Mouse (Mus musculus) CH12F3 (cell line): ENCODE data around the gene Rln3.

Experiments used
- in situ Hi-C: fragments of 300-500 bp; cut with MboI; formaldehyde crosslinking; loops from 2 replicates; pipeline ENCODE4 v1.14.3; 2020; ENCODE audit warnings: low sequenced_read_pairs

The Rln3 gene

GRCm38 (mm10) chr8:84065457-84066072 lies 20.8 kb upstream of the Rln3 start:
- in situ Hi-C loops, result no loop called here

DNA sequence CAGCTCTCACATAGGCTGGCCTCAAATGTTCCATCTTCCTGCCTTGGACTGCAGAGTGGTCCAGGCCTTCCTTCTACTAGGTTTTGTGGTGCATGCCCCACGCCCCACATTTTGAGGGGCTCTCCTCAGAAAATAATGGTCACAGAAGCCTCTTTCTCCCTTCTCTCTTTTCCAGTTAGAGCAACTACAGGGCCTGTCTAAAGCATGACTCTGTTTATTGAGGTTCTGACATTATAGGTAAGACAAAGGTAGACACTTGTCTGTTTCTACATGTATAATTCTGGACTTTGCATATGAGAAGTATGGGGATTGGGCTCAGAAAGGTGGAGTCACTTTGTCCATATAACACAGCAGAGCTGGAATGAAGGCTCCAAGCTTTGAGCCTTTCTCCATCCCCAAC lies 20.2 kb upstream of the Rln3 start, which contains the start of gene Gm10643:
Gene Gm10643, minus strand, starts transcription at position 101 of the 400 bp plus-strand sequence.
- in situ Hi-C loops, result no loop called here

GRCm38 (mm10) chr8:84063861-84064610 lies 19.2 kb upstream of the Rln3 start:
- in situ Hi-C loops, result no loop called here

- in situ Hi-C loops, result no loop called here
Observed at GRCm38 (mm10) chr8:84060245-84060644, 15.4 kb upstream of the Rln3 start.

GRCm38 (mm10) chr8:84059226-84059625 lies 14.4 kb upstream of the Rln3 start:
- in situ Hi-C loops, result no loop called here

GRCm38 (mm10) chr8:84057827-84058226 lies 13.0 kb upstream of the Rln3 start:
- in situ Hi-C loops, result no loop called here

DNA sequence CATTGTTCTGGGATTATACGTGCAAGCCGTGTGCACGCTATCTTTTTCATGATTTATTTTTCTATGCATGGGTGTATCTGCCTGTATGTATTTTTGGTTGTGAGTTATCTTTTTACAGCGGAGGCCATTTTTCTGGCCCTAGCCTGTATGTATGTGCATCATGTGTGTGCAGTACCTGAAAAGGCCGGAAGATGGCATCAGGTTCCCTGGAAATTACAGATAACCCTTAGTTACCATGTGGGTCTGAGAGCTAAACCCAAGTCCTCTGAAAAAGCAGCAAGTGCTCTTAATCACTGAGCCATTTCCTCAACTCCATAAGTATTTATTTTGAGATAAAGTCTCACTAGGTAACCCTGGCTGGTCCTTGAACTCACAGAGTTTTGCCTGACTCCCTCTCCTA lies 8.4 kb upstream of the Rln3 start:
- in situ Hi-C loops, result no loop called here

DNA sequence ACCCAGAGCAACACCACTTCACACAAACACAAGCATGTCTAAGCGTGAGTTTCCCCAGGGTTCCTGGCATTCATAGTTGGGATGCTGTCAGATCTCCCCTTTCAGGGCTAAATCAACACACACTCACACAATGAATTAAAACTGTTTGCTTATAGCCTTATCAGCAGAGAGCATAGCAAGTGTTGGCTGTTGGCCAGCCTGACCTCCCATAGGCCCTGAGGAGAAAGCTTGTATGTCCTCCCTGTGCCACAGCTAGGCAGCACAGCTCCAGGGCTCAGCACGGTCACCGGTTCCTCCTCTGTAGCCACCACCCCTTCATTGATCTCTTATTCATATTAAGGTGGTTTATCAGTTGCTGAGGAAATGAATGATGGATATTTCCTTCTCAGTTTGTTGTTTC lies 7.9 kb upstream of the Rln3 start:
- in situ Hi-C loops, result no loop called here

GRCm38 (mm10) chr8:84048171-84048570 lies 3.4 kb upstream of the Rln3 start:
- in situ Hi-C loops, result no loop called here

DNA sequence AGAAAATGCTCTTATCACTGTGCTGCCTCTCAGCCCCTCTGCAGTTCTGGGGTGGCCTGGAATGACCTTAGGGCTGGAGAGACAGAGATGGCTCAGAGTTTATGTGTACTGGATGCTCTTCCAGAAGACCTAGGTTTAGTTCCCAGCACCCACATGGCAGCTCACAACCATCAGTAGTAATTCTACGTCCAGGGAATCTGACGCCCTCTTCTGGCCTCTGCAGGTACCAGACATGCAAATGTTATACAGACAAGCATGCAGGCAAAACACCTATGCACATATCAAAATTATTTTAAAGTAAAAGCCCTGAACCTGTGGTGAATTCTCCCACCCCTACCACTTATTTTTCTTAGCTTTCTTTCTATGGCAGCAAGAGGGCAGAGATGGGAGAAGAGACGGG lies 1.7 kb upstream of the Rln3 start:
- in situ Hi-C loops, result no loop called here

GRCm38 (mm10) chr8:84044103-84044502 lies 697 bp downstream of the Rln3 start:
- in situ Hi-C loops, result no loop called here

- in situ Hi-C loops, result no loop called here
Observed at GRCm38 (mm10) chr8:84042948-84043342, 1.9 kb downstream of the Rln3 start.

- in situ Hi-C loops, result no loop called here
Observed at GRCm38 (mm10) chr8:84042066-84042947, 2.5 kb downstream of the Rln3 start, which contains the start of gene Il27ra. Gene Il27ra, minus strand, starts transcription at chr8:84042589.

DNA sequence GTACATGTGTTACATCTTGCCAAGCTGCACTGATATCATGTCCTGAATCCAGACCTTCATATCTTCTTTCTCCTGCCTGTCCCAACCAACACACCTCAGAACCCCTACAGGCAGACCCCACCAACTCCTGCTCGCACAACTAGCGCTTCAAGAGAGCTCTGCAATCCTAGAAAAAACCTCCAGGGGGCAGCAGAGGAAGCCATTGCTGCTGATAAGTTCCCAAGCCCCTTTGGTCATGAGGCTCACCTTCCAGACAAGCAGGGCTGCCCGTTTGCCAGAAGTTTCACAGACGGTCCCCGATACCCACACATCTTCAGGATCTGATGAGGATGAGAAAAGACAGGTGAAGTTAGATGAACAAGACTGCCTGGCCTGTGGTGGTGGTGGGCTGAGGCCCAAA lies 5.8 kb downstream of the Rln3 start:
- in situ Hi-C loops, result loop anchor here (10.0 kb wide), 1 partner anchor 136 kb away; no protein-coding TSS in a partner anchor

DNA sequence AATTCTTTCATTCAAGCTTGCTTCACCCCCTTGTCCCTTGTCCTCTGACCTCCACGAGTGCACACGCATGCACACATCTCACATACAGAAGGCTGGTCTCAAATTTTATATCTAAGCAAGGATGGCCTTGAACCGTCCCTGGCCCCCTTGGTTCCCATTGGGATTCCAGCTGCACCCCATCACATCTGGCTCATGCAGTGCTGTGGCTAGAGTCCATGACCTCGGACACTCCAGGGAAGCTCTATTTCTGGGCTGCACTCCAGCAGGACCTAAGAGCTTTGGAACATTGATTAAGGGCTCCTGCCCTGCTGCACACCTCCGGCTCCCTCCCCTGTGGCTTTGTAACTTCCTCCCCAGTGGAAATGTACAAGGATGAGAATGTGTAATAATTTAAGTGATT lies 6.8 kb downstream of the Rln3 start:
- in situ Hi-C loops, result loop anchor here (10.0 kb wide), 1 partner anchor 137 kb away; no protein-coding TSS in a partner anchor

DNA sequence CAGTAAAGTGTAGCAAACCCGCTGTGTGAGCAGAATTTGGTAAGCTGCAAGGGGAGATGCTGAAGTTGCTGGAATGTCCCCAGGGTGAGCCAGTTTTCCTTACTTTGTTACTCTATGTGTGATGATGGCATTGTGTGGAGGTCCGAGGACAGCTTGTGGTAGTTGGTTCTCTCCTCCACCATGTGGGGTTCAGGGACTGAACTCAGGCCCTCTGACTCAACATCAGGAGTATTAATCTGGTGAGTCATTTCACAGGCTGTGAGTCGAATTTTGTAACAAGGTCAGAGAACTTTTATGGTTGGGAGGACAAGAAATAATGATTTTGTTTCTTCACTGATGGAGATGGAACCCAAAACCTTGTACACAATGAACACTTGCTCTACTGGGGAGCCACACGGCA lies 12.0 kb downstream of the Rln3 start:
- in situ Hi-C loops, result loop anchor here (10.0 kb wide), 1 partner anchor 142 kb away; no protein-coding TSS in a partner anchor

- in situ Hi-C loops, result no loop called here
Observed at GRCm38 (mm10) chr8:84029272-84029671, 15.5 kb downstream of the Rln3 start.

GRCm38 (mm10) chr8:84027449-84027848 lies 17.4 kb downstream of the Rln3 start:
- in situ Hi-C loops, result no loop called here

DNA sequence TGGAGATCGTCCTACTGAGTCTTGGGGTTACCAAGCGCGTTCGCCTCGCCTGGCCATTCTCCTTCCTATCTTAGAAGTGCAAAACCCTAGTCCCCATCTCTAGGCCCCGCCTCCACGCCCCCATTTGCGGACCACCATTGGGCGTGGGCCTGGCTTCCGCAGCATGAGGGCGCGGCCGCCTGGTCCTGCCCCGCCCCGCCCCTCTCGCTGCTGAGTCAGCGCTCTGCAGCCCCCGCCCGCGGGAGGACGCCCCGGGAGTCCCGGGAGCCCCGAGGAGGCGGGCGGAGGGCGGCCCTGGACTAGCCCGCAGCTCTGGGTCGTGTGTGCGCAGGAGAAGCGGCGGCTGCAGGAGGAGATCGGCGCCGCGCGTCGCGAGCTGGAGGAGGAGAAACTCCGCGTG lies 18.9 kb downstream of the Rln3 start:
- in situ Hi-C loops, result no loop called here

DNA sequence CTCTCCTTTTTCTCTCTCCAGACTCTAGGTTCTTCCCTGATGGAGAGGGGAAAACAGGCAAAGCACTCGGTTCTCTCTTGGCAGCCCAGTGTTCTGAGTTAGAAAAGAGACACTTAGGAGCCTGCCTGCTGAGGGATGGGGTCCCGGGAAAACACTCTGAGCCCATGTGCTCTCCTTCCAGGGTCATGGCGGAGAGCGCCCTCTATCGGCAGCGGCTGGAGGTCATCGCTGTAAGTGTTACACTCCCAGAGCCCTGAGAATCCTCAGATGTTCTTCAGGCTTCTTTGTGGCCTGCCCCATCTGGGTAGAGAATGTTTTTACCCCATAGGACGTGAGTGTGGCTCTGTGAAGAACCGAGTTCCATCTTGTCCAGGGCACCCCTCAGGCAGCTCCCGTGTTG lies 20.6 kb downstream of the Rln3 start:
- in situ Hi-C loops, result no loop called here

- in situ Hi-C loops, result no loop called here
Observed at GRCm38 (mm10) chr8:84023631-84024030, 21.2 kb downstream of the Rln3 start.
